Mouse (Mus musculus): ENCODE data around the gene Gm49378. TPM values are rescaled to one million over a fixed set of nuclear protein-coding genes. Genes with fewer than 3 reads are reported as not detected.

Gene Gm49378
- total and polyA plus RNA-seq, 3 experiments, result 0.17 to 11.7 (median 8.7) TPM

- H3K27ac ChIP-seq (ENCODE audit: insufficient read depth, low read depth), result peak overlapping the region; percentile 83
- H3K9me3 ChIP-seq (replicated peaks; ENCODE audit: low read length), result no peaks in the 10 kb centered on the region
- H3K4me1 ChIP-seq (ENCODE audit: control insufficient read depth in 1 of 2, insufficient read depth in 2 of 2), result peaks cover 13 to 62% of the 10 kb centered on the region in 2 experiments
- H3K4me2 ChIP-seq (ENCODE audit: insufficient read depth, low read depth, poor library complexity, severe bottlenecking), result peak overlapping the region; percentile 27; the same call in 1 of the 2 replicates
- in situ Hi-C loops (cut with MboI; ENCODE audit: low pct_ligation_motif_present, low pct_unique_long_range_greater_than_20kb, low sequenced_read_pairs), result no loop called here
- peak overlapping the region in 1 of 3 experiments; percentile 12 for H3K4me3 ChIP-seq (replicated peaks in 1 of 3; ENCODE audit: low read depth in 2 of 3, low read length in 2 of 3, poor library complexity in 1 of 3)
- no peaks in the 10 kb centered on the region for H3K27me3 ChIP-seq (replicated peaks)
- H3K36me3 ChIP-seq (replicated peaks in 1 of 2; ENCODE audit: control insufficient read depth in 1 of 2, insufficient read depth in 1 of 2, low read length in 1 of 2), result peaks cover 29 to 58% of the 10 kb centered on the region in 2 experiments
- H3K9ac ChIP-seq (ENCODE audit: insufficient read depth, low read depth), result no peak overlapping the region
- peaks cover 23% of the 10 kb centered on the region for H3K79me2 ChIP-seq (replicated peaks; ENCODE audit: control insufficient read depth, extremely low read depth, insufficient read depth, poor library complexity, severe bottlenecking)
- dilution Hi-C loops (cut with MboI; ENCODE audit: extremely low pct_ligation_motif_present, extremely low pct_unique_long_range_greater_than_20kb, low sequenced_read_pairs), result no loop called here
- no peak for DNase-seq (ENCODE audit: extremely low read depth)
- no peak for TF ChIP-seq E2F4 (IDR thresholded peaks at IDR 0.05; ENCODE audit: insufficient replicate concordance, low read depth, low read length)
Measured at GRCm38 (mm10) chr14:55585566-55585960, 52.1 kb downstream of the Gm49378 start.

- peak within 1 kb of the TSS; percentile 55 for H3K4me2 ChIP-seq (ENCODE audit: insufficient read depth, low read depth, poor library complexity, severe bottlenecking)
- peaks cover 36 to 64% of the 10 kb centered on the region in 2 experiments for H3K36me3 ChIP-seq (replicated peaks in 1 of 2; ENCODE audit: control insufficient read depth in 1 of 2, insufficient read depth in 1 of 2, low read length in 1 of 2)
- H3K27ac ChIP-seq (ENCODE audit: insufficient read depth, low read depth), result peak within 1 kb of the TSS; percentile 83
- peak within 1 kb of the TSS; percentile 57 to 76 (median 74) for H3K4me3 ChIP-seq (replicated peaks in 1 of 3; ENCODE audit: low read depth in 2 of 3, low read length in 2 of 3, poor library complexity in 1 of 3)
- peaks cover 19 to 69% of the 10 kb centered on the region in 2 experiments for H3K4me1 ChIP-seq (ENCODE audit: control insufficient read depth in 1 of 2, insufficient read depth in 2 of 2)
- in situ Hi-C loops (cut with MboI; ENCODE audit: low pct_ligation_motif_present, low pct_unique_long_range_greater_than_20kb, low sequenced_read_pairs) (no loop called here), dilution Hi-C loops (cut with MboI; ENCODE audit: extremely low pct_ligation_motif_present, extremely low pct_unique_long_range_greater_than_20kb, low sequenced_read_pairs) (no loop called here)
- H3K9me3 ChIP-seq (replicated peaks; ENCODE audit: low read length), result no peaks in the 10 kb centered on the region
- H3K9ac ChIP-seq (ENCODE audit: insufficient read depth, low read depth), result peak within 1 kb of the TSS; percentile 10; the same call in 1 of the 2 replicates
- H3K79me2 ChIP-seq (replicated peaks; ENCODE audit: control insufficient read depth, extremely low read depth, insufficient read depth, poor library complexity, severe bottlenecking), result peaks cover 22% of the 10 kb centered on the region
- no peaks in the 10 kb centered on the region for H3K27me3 ChIP-seq (replicated peaks)
- DNase-seq (ENCODE audit: extremely low read depth), result peak; percentile 75
- TF ChIP-seq RAD21 (IDR thresholded peaks at IDR 0.05; ENCODE audit: low read depth, low read length) (no peak), NELFE (IDR thresholded peaks at IDR 0.05; ENCODE audit: low read depth, low read length) (peak; percentile 37; the same call in 1 of the 2 replicates), KAT2A (IDR thresholded peaks at IDR 0.05; ENCODE audit: insufficient replicate concordance, low read length) (no peak), ETS1 (conservative IDR thresholded peaks at IDR 0.05; ENCODE audit: low read depth, low read length) (no peak), TCF12 (IDR thresholded peaks at IDR 0.05; ENCODE audit: low read depth, low read length) (no peak), SIN3A (IDR thresholded peaks at IDR 0.05; ENCODE audit: low read length) (peak; percentile 65), MAZ (IDR thresholded peaks at IDR 0.05; ENCODE audit: low read depth, low read length) (no peak), NRF1 (IDR thresholded peaks at IDR 0.05; ENCODE audit: low read depth, low read length) (peak; percentile 83), MAX (IDR thresholded peaks at IDR 0.05; ENCODE audit: low read length) (no peak), USF2 (conservative IDR thresholded peaks at IDR 0.05; ENCODE audit: low read depth, low read length) (no peak), SMC3 (IDR thresholded peaks at IDR 0.05; ENCODE audit: low read depth, low read length) (no peak), IRF4 (IDR thresholded peaks at IDR 0.05; ENCODE audit: low read depth, low read length) (no peak; the same call in 1 of the 2 replicates), UBTF (IDR thresholded peaks at IDR 0.05; ENCODE audit: low read depth, low read length) (0 out of 2 replicates have a peak, but pooled peaks have one; percentile 22), JUND (conservative IDR thresholded peaks at IDR 0.05; ENCODE audit: low read depth, low read length) (no peak), CHD1 (IDR thresholded peaks at IDR 0.05; ENCODE audit: low read depth, low read length) (no peak), ZKSCAN1 (IDR thresholded peaks at IDR 0.05; ENCODE audit: borderline replicate concordance, low read depth, low read length) (no peak), GABPA (IDR thresholded peaks at IDR 0.05; ENCODE audit: insufficient replicate concordance, low read depth, low read length) (no peak), ZMIZ1 (IDR thresholded peaks at IDR 0.05; ENCODE audit: low read depth, low read length) (no peak), USF1 (IDR thresholded peaks at IDR 0.05; ENCODE audit: low read depth, low read length) (no peak), MAFK (IDR thresholded peaks at IDR 0.05; ENCODE audit: insufficient replicate concordance, low read length) (no peak), E2F4 (IDR thresholded peaks at IDR 0.05; ENCODE audit: insufficient replicate concordance, low read depth, low read length) (no peak), HCFC1 (IDR thresholded peaks at IDR 0.05; ENCODE audit: low read depth, low read length) (no peak), POLR2AphosphoS2 (IDR thresholded peaks at IDR 0.05; ENCODE audit: low read depth, low read length) (no peak), EP300 (IDR thresholded peaks at IDR 0.05; ENCODE audit: low read length) (no peak), MEF2A (IDR thresholded peaks at IDR 0.05; ENCODE audit: borderline replicate concordance, low read depth, low read length) (0 out of 2 replicates have a peak, but pooled peaks have one; percentile 26), MXI1 (IDR thresholded peaks at IDR 0.05; ENCODE audit: low read depth, low read length) (peak; percentile 78), ZNF384 (IDR thresholded peaks at IDR 0.05; ENCODE audit: low read depth, low read length) (no peak), ELF1 (IDR thresholded peaks at IDR 0.05; ENCODE audit: low read depth, low read length) (0 out of 2 replicates have a peak, but pooled peaks have one; percentile 17), PAX5 (IDR thresholded peaks at IDR 0.05; ENCODE audit: low read length) (no peak), JUN (IDR thresholded peaks at IDR 0.05; ENCODE audit: insufficient read depth, low read depth, low read length) (no peak)
Measured at GRCm38 (mm10) chr14:55584702-55585565, 52.8 kb downstream of the Gm49378 start, which contains the start of gene Emc9. Gene Emc9 (minus strand): TSS chr14:55585302.

Data from CH12.LX (cell line).